Mouse (Mus musculus) intestine, embryonic 14.5 days (tissue): ENCODE measurements around the gene Samd4. TPM values are rescaled to one million over a fixed set of nuclear protein-coding genes. Genes with fewer than 3 reads are reported as not detected.

Experiments used
- ATAC-seq: fragments of 200-750 bp; cut with Nextera tagmentation; replicated peaks from 2 replicates; pipeline ENCODE4 v1.8.0; 2017; ENCODE audit warnings: low read depth, moderate number of reproducible peaks, moderate TSS enrichment, moderate library complexity; ENCODE audit not compliant: low FRiP score, low TSS enrichment
- DNase-seq: peaks from one replicate; pipeline ENCODE4 v3.0.0-alpha.2; 2018; ENCODE audit warnings: low spot score
- H3K27ac ChIP-seq: fragments of 300-500 bp; sonication (generic); 2 replicates; pipeline ENCODE4 v1.5.1; 2014; ENCODE audit warnings: low read depth, mild to moderate bottlenecking, control low read depth
- H3K27me3 ChIP-seq: fragments of 300-500 bp; sonication (generic); replicated peaks from 2 replicates; pipeline ENCODE4 v1.6.1; 2014; ENCODE audit warnings: low read length, control low read depth; ENCODE audit not compliant: control insufficient read depth, insufficient read depth
- H3K36me3 ChIP-seq: fragments of 300-500 bp; sonication (generic); 2 replicates; pipeline ENCODE4 v1.6.1; 2014; ENCODE audit warnings: low read length, control low read depth; ENCODE audit not compliant: control insufficient read depth, insufficient read depth
- H3K4me1 ChIP-seq: fragments of 300-500 bp; sonication (generic); replicated peaks from 2 replicates; pipeline ENCODE4 v1.6.1; 2014; ENCODE audit warnings: low read length, control low read depth, mixed read lengths; ENCODE audit not compliant: control insufficient read depth, insufficient read depth
- H3K4me2 ChIP-seq: fragments of 300-500 bp; sonication (generic); 2 replicates; pipeline ENCODE4 v1.6.1; 2014; ENCODE audit warnings: low read length
- H3K4me3 ChIP-seq: fragments of 300-500 bp; sonication (generic); 2 replicates; pipeline ENCODE4 v1.5.1; 2014; ENCODE audit warnings: low read depth, low read length, control low read depth, mixed read lengths
- H3K9ac ChIP-seq: fragments of 300-500 bp; sonication (generic); 2 replicates; pipeline ENCODE4 v1.6.1; 2014; ENCODE audit warnings: mild to moderate bottlenecking, low read length
- H3K9me3 ChIP-seq: fragments of 300-500 bp; sonication (generic); 2 replicates; pipeline ENCODE4 v1.6.1; 2016; ENCODE audit warnings: low read length, control low read depth; ENCODE audit not compliant: control insufficient read depth
- WGBS: fragments of 180-500 bp; shearing (Covaris S2); extraction: QIAGEN DNeasy Blood & Tissue Kit; methylation state at CpG from one replicate; pipeline ENCODE4 v1.1.7; 2014; 5-methylcytosine and 5-hydroxymethylcytosine counted together
- polyA plus RNA-seq: library from polyadenylated mRNA; unstranded; fragments of >200 nt; fragmentation: Nextera tagmentation; extraction: Ambion mirVana; gene quantifications from 2 replicates; pipeline ENCODE4 v1.2.1, GENCODE M21; 2014

Samd4 gene
- polyA plus RNA-seq, 1 experiment from 2014 or later: 4.4 TPM

- Histone ChIP-seq H3K9me3 (no peaks in the 10 kb centered on the region), H3K4me2 (no peak overlapping the region), H3K4me1 (no peaks in the 10 kb centered on the region; the same call in 1 of the 2 replicates), H3K4me3 (no peak overlapping the region), H3K27ac (no peak overlapping the region), H3K27me3 (no peaks in the 10 kb centered on the region), H3K36me3 (no peaks in the 10 kb centered on the region), H3K9ac (no peak overlapping the region)
- 89% methylated on average over 5 of the region's 5 CpGs for WGBS
- ATAC-seq (no peak), DNase-seq (no peak)
Observed at GRCm38 (mm10) chr14:46917136-46917535, 34.5 kb downstream of the Samd4 start.

DNA sequence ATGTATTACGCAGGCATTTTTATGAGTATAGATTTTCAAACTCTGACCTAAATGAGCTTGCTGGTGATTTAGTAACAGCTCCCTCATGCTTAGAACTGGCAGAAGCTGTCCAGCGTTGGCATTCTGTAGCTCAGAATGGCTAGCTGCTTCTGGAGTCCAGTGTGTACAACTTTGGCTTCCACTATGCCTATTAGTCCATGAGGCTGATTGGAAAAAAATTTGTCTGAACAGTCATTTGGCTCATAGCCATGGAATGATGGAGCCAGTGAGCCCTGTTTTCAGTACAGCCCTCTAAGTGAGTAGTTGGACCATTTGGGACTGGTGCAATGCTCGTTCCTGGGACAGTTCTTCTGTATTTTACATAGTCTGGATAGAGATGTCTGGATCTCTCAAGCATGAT is 34.9 kb downstream of the Samd4 start:
- H3K36me3 ChIP-seq: no peaks in the 10 kb centered on the region
- no peak for ATAC-seq
- 88% methylated on average over 3 of the region's 3 CpGs for WGBS
- no peaks in the 10 kb centered on the region for H3K9me3 ChIP-seq
- no peak overlapping the region for H3K4me2 ChIP-seq
- no peaks in the 10 kb centered on the region for H3K27me3 ChIP-seq
- H3K9ac ChIP-seq: no peak overlapping the region
- no peak overlapping the region for H3K27ac ChIP-seq
- H3K4me3 ChIP-seq: no peak overlapping the region
- DNase-seq: no peak
- no peaks in the 10 kb centered on the region; the same call in 1 of the 2 replicates for H3K4me1 ChIP-seq

DNA sequence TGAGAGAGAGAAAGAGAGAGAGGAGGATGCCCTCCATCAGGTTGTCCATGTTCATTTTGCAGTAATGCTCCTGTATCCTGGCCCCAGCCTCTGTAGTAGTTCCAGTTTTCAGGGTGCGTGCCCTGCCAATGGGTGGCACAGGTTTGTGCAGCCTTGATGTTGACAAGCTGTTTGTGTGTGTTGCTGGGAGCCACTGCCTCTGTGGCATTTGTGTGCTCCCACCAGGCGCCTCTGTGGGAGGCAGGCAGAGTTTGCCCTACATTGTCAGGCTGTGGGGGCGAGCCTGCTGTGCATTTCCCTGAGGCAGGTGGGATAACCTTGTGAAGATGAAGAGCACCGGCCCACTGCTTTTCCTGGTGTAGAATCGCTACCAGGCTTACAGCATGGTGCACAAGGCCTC is 37.8 kb downstream of the Samd4 start:
- no peaks in the 10 kb centered on the region; the same call in 1 of the 2 replicates for H3K4me1 ChIP-seq
- no peaks in the 10 kb centered on the region for H3K27me3 ChIP-seq
- ATAC-seq: no peak
- no peak overlapping the region for H3K27ac ChIP-seq
- no peak for DNase-seq
- no peak overlapping the region for H3K9ac ChIP-seq
- no peaks in the 10 kb centered on the region for H3K36me3 ChIP-seq
- no peak overlapping the region for H3K4me3 ChIP-seq
- no peak overlapping the region for H3K4me2 ChIP-seq
- 84% methylated on average over 5 of the region's 5 CpGs for WGBS
- H3K9me3 ChIP-seq: no peaks in the 10 kb centered on the region

DNA sequence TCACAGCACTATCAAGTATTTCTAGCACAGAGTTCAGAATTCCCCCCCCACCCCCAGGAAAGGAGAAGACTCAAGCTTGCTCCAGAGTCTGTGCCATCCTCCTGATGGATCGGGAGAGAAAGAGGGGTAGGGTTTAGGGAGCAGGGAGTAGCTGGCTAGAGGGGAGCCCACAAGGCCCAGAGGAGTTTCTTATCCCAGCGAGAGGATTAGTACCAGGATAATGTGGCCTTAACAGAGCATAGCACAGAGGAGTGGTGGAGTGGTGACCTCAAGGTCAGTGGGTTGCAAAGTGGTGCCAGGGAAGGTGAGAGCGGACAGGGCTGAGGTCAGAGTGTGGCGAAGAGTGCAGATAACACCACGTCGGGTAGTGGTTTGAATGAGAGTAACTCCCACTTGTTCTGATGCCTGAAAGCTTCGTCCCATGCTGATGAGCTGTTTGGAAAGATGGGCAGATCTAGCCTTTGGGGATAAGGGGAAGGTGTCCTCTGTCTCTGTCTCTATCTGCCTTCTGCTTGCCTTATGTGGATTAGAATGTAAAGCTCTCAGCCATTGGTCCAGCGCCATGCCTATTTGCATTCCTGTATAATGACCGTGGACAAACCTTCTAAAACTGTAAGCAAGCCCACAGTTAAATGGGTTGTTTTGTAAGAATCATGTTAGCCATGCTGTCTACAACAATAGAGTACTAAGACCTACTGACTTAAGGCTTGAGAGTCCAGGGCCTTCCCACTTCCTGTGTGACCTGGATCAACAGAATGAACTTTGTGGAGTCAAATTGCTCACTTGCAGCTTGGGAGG is 38.7 kb downstream of the Samd4 start:
- Histone ChIP-seq H3K27me3 (no peaks in the 10 kb centered on the region), H3K9ac (no peak overlapping the region), H3K9me3 (no peaks in the 10 kb centered on the region), H3K4me1 (no peaks in the 10 kb centered on the region; the same call in 1 of the 2 replicates), H3K27ac (no peak overlapping the region), H3K36me3 (no peaks in the 10 kb centered on the region), H3K4me3 (no peak overlapping the region), H3K4me2 (no peak overlapping the region)
- WGBS: 68% methylated on average over 9 of the region's 9 CpGs
- ATAC-seq (no peak), DNase-seq (no peak)

DNA sequence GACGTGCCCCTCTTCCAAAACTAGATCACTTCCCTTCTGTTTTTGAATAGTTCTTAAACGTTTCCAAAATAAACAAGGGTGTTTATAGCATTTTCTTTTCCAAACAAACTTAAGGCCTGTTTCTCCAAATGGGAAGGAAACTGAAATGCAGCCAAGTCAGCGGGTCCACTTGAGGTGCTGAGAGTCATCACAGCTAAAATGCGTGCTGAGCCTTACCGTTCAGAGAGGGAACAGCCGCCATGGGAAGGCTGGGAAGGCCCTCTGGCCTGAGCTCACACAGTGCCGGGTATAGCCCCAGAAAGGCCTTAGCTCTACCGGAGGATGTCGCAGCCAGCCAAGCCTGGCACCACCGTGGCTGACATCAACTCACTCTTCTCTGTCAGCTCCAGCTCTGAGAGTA is 41.3 kb downstream of the Samd4 start:
- 62% methylated on average over 10 of the region's 10 CpGs for WGBS
- no peak overlapping the region for H3K9ac ChIP-seq
- H3K36me3 ChIP-seq: no peaks in the 10 kb centered on the region
- no peak for DNase-seq
- H3K27me3 ChIP-seq: no peaks in the 10 kb centered on the region
- no peaks in the 10 kb centered on the region for H3K4me1 ChIP-seq
- no peak overlapping the region for H3K4me2 ChIP-seq
- ATAC-seq: no peak
- no peaks in the 10 kb centered on the region for H3K9me3 ChIP-seq
- H3K27ac ChIP-seq: no peak overlapping the region
- no peak overlapping the region for H3K4me3 ChIP-seq

DNA sequence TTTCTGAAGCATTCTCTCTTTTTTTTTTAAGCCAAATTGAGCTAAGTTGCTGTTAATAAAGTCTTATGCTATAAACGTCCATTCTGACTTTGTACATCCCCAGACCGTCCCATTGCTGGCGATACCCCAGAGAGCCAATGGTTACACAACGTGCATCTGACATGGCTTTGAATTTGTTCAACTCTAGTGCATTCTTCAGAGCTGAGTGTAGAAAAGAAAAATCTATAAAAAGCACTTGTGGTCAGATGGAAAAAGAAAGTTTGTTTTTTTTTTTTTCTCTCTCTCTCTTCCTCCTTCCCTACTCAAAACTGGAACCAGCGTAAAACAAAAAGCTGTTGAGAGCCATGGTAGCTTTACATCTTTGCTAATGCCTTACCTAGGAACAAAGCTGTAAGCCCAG is 41.8 kb downstream of the Samd4 start:
- Histone ChIP-seq H3K9ac (no peak overlapping the region), H3K27ac (no peak overlapping the region), H3K27me3 (no peaks in the 10 kb centered on the region), H3K4me1 (no peaks in the 10 kb centered on the region), H3K36me3 (no peaks in the 10 kb centered on the region), H3K4me2 (no peak overlapping the region), H3K9me3 (no peaks in the 10 kb centered on the region), H3K4me3 (no peak overlapping the region)
- ATAC-seq (no peak), DNase-seq (no peak)
- 84% methylated on average over 5 of the region's 5 CpGs for WGBS

- Histone ChIP-seq H3K4me2 (no peak overlapping the region), H3K4me1 (peaks cover 12% of the 10 kb centered on the region; the same call in 1 of the 2 replicates)
- no peak for ATAC-seq
Observed at GRCm38 (mm10) chr14:46928556-46928955, 45.9 kb downstream of the Samd4 start.

GRCm38 (mm10) chr14:46932121-46932520 is 49.5 kb downstream of the Samd4 start:
- H3K9me3 ChIP-seq: no peaks in the 10 kb centered on the region
- H3K4me3 ChIP-seq: no peak overlapping the region
- ATAC-seq: 0 out of 2 replicates have a peak, but pooled peaks have one; percentile 32
- 63% methylated on average over 13 of the region's 13 CpGs for WGBS
- peaks cover 12% of the 10 kb centered on the region; the same call in 1 of the 2 replicates for H3K4me1 ChIP-seq
- no peak overlapping the region for H3K4me2 ChIP-seq
- no peaks in the 10 kb centered on the region for H3K36me3 ChIP-seq
- DNase-seq: no peak
- no peaks in the 10 kb centered on the region for H3K27me3 ChIP-seq
- no peak overlapping the region for H3K9ac ChIP-seq
- H3K27ac ChIP-seq: peak overlapping the region; percentile 38; the same call in 1 of the 2 replicates

More at GRCm38 (mm10) chr14:46928556-46928955, 45.9 kb downstream of the Samd4 start:
- Histone ChIP-seq H3K27me3 (no peaks in the 10 kb centered on the region), H3K9ac (no peak overlapping the region), H3K27ac (no peak overlapping the region), H3K9me3 (no peaks in the 10 kb centered on the region), H3K36me3 (no peaks in the 10 kb centered on the region), H3K4me3 (no peak overlapping the region)
- WGBS: 94% methylated on average over 6 of the region's 6 CpGs
- no peak for DNase-seq

- 21% methylated on average over 6 of the region's 6 CpGs for WGBS
- ATAC-seq: 0 out of 2 replicates have a peak, but pooled peaks have one; percentile 32
Observed at GRCm38 (mm10) chr14:46932708-46933107, 50.1 kb downstream of the Samd4 start.

More at GRCm38 (mm10) chr14:46932708-46933107, 50.1 kb downstream of the Samd4 start:
- Histone ChIP-seq H3K4me3 (no peak overlapping the region), H3K27me3 (no peaks in the 10 kb centered on the region), H3K4me1 (peaks cover 12% of the 10 kb centered on the region; the same call in 1 of the 2 replicates), H3K9me3 (no peaks in the 10 kb centered on the region), H3K9ac (no peak overlapping the region), H3K4me2 (no peak overlapping the region), H3K36me3 (no peaks in the 10 kb centered on the region), H3K27ac (peak overlapping the region; percentile 38; the same call in 1 of the 2 replicates)
- no peak for DNase-seq
